Mouse (Mus musculus): Measurements from ENCODE around the gene Pbld2.

The Pbld2 gene

GRCm38 (mm10) chr10:63064516-63064915 is 40.4 kb downstream of the Pbld2 start:
- no peak for DNase-seq

- no peak for DNase-seq
Measured at GRCm38 (mm10) chr10:63065561-63065960, 41.4 kb downstream of the Pbld2 start.

- peak; percentile 91 to 93 for DNase-seq
Measured at GRCm38 (mm10) chr10:63065988-63066387, 41.9 kb downstream of the Pbld2 start.

- no peak for DNase-seq
Measured at GRCm38 (mm10) chr10:63086304-63086703, 62.2 kb downstream of the Pbld2 start.

DNA sequence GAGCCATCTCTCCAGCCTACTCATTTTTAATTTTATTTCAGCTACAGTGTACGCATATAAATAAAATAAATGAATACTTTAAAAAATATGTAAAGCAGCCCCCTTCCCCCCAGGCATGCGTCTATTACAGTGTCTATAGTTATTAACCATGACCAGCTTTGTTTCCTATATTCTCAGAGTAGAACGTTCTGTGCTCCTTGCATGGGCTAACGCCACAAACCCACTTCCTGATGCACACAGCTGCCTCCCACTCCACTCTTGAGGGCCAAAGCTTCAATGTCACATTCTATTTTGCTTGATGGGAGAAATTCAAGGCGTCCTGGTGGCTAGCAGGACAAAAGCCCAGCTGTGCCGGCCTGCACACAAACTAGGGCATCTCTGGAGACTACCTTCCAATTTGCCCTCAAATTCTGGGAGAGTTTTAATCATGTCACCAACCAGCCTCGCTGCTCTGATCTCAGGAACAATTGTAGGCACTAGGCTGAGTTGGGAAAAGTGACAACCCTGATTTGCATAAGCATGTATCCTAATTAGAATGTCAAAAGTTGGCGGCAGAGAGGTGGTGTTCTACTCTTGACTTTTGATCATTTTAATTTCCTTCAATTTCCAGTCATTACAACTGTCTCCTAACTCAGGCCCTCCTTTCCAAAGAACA is 65.1 kb downstream of the Pbld2 start:
- DNase-seq, result no peak

- DNase-seq, result peak; percentile 58 to 70
Measured at GRCm38 (mm10) chr10:63089758-63090571, 65.8 kb downstream of the Pbld2 start.

DNA sequence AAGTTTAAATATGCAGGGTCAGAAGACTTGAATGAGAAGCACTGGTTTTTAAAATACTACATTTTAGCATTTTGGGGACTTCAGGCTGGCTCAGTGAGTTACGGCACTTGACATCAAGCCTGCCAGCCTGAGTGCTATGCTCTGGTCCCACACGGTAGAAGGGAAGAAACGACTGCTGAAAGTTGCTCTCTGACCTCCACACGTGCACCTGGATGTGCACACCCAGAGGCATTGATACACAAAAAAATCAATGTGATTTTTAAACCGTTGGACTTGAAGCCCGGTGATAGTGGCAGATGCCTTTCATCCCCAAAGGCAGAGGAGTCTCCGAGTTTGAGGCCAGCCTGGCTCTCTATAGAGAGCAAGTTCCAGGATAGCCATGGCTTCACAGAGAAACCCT is 67.8 kb downstream of the Pbld2 start:
- DNase-seq, result no peak

DNA sequence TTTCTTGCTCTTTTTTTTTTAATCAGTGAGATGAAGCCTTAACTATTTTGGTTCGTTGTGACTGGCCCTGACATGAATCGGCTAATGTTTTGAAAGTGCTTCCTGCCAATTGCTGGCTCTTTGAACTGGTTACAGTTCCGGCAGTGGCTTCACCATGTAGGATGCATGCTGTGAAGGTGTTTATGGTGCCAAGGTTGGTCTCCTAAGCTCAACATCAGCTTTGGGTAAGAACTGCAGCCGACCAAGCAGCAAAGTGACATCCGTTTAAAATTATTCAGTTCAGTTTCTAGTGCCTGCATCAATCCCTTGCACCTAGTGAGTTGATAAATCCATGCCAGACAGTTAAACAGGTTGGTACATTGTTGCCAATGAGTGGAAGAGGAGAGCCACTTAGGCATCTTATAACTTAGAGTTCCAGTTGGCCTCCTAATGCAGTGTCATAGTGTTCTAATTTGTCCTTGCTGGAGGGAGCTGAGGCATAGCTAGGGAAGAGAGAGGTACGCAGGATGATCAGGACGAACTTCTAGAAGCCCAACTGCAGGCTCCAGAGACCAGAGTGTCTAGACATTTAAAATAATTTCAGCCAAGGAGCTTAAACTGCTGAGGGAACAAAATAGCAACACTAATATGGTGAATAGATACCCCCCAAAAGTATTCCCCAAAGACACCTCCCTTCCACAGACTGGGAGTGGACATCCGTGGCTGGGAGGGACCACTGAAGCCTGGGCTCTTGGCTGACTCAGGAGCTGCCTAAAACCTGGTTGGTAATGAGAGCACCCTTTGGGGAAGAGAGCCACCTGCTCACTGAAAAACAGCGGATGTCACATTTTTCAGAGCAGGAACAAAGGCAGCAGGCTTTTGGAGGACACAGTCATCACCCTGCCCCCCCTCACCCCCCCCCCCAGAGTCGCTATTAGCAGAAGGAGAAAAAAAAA is 68.8 kb downstream of the Pbld2 start:
- DNase-seq, result peak; percentile 53 to 61

- DNase-seq, result no peak
Measured at GRCm38 (mm10) chr10:63096757-63097156, 72.6 kb downstream of the Pbld2 start.

DNA sequence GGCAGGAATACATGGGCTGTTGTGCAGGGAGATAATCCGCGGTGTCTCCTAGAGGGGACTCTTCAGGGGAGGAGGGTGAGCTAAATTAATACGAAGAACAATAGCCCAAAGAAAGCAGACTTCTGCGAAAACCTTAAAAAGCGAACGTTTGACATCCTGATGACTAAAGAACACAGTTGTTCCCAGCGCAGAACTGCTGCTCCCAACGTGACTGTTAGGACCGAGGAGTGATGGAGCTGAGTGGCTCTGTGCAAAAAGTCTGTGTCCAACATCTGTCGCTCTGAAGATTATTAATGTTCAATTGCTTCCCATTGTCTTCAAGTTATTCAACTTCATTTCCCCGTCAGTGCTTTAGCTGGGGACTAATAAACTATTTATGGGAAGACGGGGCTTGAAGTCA is 74.1 kb downstream of the Pbld2 start:
- DNase-seq, result no peak

- DNase-seq, result peak; percentile 88
Measured at GRCm38 (mm10) chr10:63099521-63099920, 75.4 kb downstream of the Pbld2 start, which contains the start of gene Atoh7. Gene Atoh7, plus strand, starts transcription at chr10:63099651.

GRCm38 (mm10) chr10:63099941-63100562 is 75.9 kb downstream of the Pbld2 start:
- DNase-seq, result peak; percentile 90 to 93

GRCm38 (mm10) chr10:63100657-63101056 is 76.5 kb downstream of the Pbld2 start:
- peak in 1 of 2 experiments; percentile 18 for DNase-seq

Measured in cerebellum, postnatal 14 days (tissue).